Mouse (Mus musculus): ENCODE data around the gene Gm45208. TPM values are rescaled to one million over a fixed set of nuclear protein-coding genes. Genes with fewer than 3 reads are reported as not detected.

Gm45208 gene
- polyA plus RNA-seq (2012; rRNA removed) = 1.7 and 2.7 TPM in 2 replicates

GRCm38 (mm10) chrX:7721514-7722281, at the start of gene Gm45208:
Gene Gm45208, plus strand, starts transcription at chrX:7722245.
- WGBS = 27% methylated on average over 22 of the region's 22 CpGs
- Histone ChIP-seq H3K4me3 (replicated peaks; ENCODE audit: extremely low read depth, low read depth, low read length) (peak within 1 kb of the TSS; percentile 97), H3K4me1 (ENCODE audit: control insufficient read depth, insufficient read depth, low read length) (no peaks in the 10 kb centered on the region; the same call in none of the 2 replicates)
- TF ChIP-seq POLR2A (IDR thresholded peaks at IDR 0.05; ENCODE audit: borderline replicate concordance, extremely low read depth, low read depth, low read length) = no peak; the same call in 1 of the 2 replicates
- no peak for TF ChIP-seq CTCF (IDR thresholded peaks at IDR 0.05; ENCODE audit: insufficient read depth, low read length)
- DNase-seq = peak; percentile 81

GRCm38 (mm10) chrX:7672739-7673138, 49.3 kb upstream of the Gm45208 start:
- no peak for DNase-seq
- no peak for TF ChIP-seq CTCF (IDR thresholded peaks at IDR 0.05; ENCODE audit: insufficient read depth, low read length)
- TF ChIP-seq POLR2A (IDR thresholded peaks at IDR 0.05; ENCODE audit: borderline replicate concordance, extremely low read depth, low read depth, low read length) = no peak
- 51% methylated on average over 6 of the region's 6 CpGs for WGBS
- no peak overlapping the region for H3K4me3 ChIP-seq (replicated peaks; ENCODE audit: extremely low read depth, low read depth, low read length)
- H3K4me1 ChIP-seq (ENCODE audit: control insufficient read depth, insufficient read depth, low read length) = no peaks in the 10 kb centered on the region; the same call in 1 of the 2 replicates

DNA sequence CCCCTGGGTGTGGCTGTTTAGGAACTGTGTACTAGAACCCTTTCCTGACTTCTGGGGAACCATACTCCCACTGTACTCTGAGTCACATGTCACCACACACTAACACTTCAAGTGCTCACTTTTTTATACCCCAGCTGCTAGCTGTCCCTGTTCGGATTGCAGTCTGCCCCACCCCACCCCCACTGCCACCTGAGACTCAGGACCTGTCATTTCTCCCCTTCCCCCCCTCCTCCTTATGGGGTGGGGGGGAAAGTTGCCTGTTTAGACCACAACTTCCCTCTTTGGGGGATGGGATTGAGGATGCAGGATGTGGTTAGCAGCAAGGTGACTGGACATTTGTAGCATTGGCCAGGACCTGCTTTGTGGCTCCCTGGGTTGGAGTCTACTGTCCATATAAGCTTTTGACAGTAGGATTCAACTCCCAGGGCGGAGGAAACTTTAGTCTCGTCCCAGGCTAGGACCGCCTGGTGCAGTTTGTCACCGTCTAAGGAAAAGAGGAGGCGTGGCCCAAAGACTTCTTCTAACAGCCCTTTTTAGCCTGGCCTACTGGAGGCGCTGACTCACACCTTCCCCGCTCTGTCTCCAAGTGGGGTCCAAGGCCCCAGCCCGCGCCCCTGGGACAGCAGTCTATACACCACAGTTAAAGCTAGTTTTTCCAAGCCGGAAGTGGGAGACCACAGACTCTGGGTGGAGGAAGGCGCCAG, 48.3 kb upstream of the Gm45208 start:
- peak; percentile 23 for DNase-seq
- Histone ChIP-seq H3K4me3 (replicated peaks; ENCODE audit: extremely low read depth, low read depth, low read length) (no peak overlapping the region), H3K4me1 (ENCODE audit: control insufficient read depth, insufficient read depth, low read length) (no peaks in the 10 kb centered on the region; the same call in 1 of the 2 replicates)
- WGBS = 44% methylated on average over 12 of the region's 12 CpGs
- TF ChIP-seq CTCF (IDR thresholded peaks at IDR 0.05; ENCODE audit: insufficient read depth, low read length) (no peak), POLR2A (IDR thresholded peaks at IDR 0.05; ENCODE audit: borderline replicate concordance, extremely low read depth, low read depth, low read length) (no peak)

GRCm38 (mm10) chrX:7674284-7675000, 47.6 kb upstream of the Gm45208 start:
- 45% methylated on average over 28 of the region's 28 CpGs for WGBS
- TF ChIP-seq POLR2A (IDR thresholded peaks at IDR 0.05; ENCODE audit: borderline replicate concordance, extremely low read depth, low read depth, low read length) (no peak), CTCF (IDR thresholded peaks at IDR 0.05; ENCODE audit: insufficient read depth, low read length) (no peak)
- Histone ChIP-seq H3K4me1 (ENCODE audit: control insufficient read depth, insufficient read depth, low read length) (no peaks in the 10 kb centered on the region; the same call in 1 of the 2 replicates), H3K4me3 (replicated peaks; ENCODE audit: extremely low read depth, low read depth, low read length) (no peak overlapping the region)
- no peak for DNase-seq

- H3K4me3 ChIP-seq (replicated peaks; ENCODE audit: extremely low read depth, low read depth, low read length) = peak overlapping the region; percentile 23
- no peaks in the 10 kb centered on the region; the same call in 1 of the 2 replicates for H3K4me1 ChIP-seq (ENCODE audit: control insufficient read depth, insufficient read depth, low read length)
- WGBS = 39% methylated on average over 10 of the region's 10 CpGs
- DNase-seq = no peak
- TF ChIP-seq CTCF (IDR thresholded peaks at IDR 0.05; ENCODE audit: insufficient read depth, low read length) (no peak), POLR2A (IDR thresholded peaks at IDR 0.05; ENCODE audit: borderline replicate concordance, extremely low read depth, low read depth, low read length) (no peak)
Observed at GRCm38 (mm10) chrX:7675001-7675380, 47.1 kb upstream of the Gm45208 start.

DNA sequence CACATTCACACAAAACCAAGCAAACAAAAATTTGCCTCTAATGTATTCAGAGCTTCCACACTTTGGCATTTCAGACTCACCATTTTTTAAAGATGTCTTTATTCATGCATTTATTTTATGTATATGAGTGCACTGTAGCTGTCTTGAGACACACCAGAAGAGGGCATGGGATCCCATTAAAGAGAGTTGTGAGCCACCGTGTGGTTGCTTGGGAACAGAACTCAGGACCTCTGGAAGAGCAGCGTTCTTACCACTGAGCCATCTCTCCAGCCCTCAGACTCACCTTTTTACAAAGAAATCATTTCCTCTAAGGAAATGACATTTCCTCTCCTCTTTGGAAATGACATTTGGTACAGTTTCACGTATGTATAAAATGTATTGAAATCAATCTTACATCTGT, 43.1 kb upstream of the Gm45208 start:
- Histone ChIP-seq H3K4me1 (ENCODE audit: control insufficient read depth, insufficient read depth, low read length) (no peaks in the 10 kb centered on the region), H3K4me3 (replicated peaks; ENCODE audit: extremely low read depth, low read depth, low read length) (no peak overlapping the region)
- no peak for DNase-seq
- 33% methylated on average over 3 of the region's 3 CpGs for WGBS
- TF ChIP-seq CTCF (IDR thresholded peaks at IDR 0.05; ENCODE audit: insufficient read depth, low read length) (no peak), POLR2A (IDR thresholded peaks at IDR 0.05; ENCODE audit: borderline replicate concordance, extremely low read depth, low read depth, low read length) (no peak)

- DNase-seq = peak; percentile 83
- Histone ChIP-seq H3K4me3 (replicated peaks; ENCODE audit: extremely low read depth, low read depth, low read length) (peak overlapping the region; percentile 41), H3K4me1 (ENCODE audit: control insufficient read depth, insufficient read depth, low read length) (no peaks in the 10 kb centered on the region)
- WGBS = 22% methylated on average over 27 of the region's 27 CpGs
- no peak for TF ChIP-seq CTCF (IDR thresholded peaks at IDR 0.05; ENCODE audit: insufficient read depth, low read length)
- peak; percentile 31; the same call in 1 of the 2 replicates for TF ChIP-seq POLR2A (IDR thresholded peaks at IDR 0.05; ENCODE audit: borderline replicate concordance, extremely low read depth, low read depth, low read length)
Observed at GRCm38 (mm10) chrX:7679405-7680056, 42.5 kb upstream of the Gm45208 start.

- no peak for TF ChIP-seq POLR2A (IDR thresholded peaks at IDR 0.05; ENCODE audit: borderline replicate concordance, extremely low read depth, low read depth, low read length)
- TF ChIP-seq CTCF (IDR thresholded peaks at IDR 0.05; ENCODE audit: insufficient read depth, low read length) = no peak
- Histone ChIP-seq H3K4me3 (replicated peaks; ENCODE audit: extremely low read depth, low read depth, low read length) (peak overlapping the region; percentile 41), H3K4me1 (ENCODE audit: control insufficient read depth, insufficient read depth, low read length) (no peaks in the 10 kb centered on the region)
- DNase-seq = no peak
- WGBS = 31% methylated on average over 12 of the region's 12 CpGs
Observed at GRCm38 (mm10) chrX:7680057-7680412, 42.0 kb upstream of the Gm45208 start.

- peak within 1 kb of the TSS; percentile 41 for H3K4me3 ChIP-seq (replicated peaks; ENCODE audit: extremely low read depth, low read depth, low read length)
- DNase-seq = peak; percentile 41
- 54% methylated on average over 14 of the region's 14 CpGs for WGBS
- no peaks in the 10 kb centered on the region for H3K4me1 ChIP-seq (ENCODE audit: control insufficient read depth, insufficient read depth, low read length)
- TF ChIP-seq CTCF (IDR thresholded peaks at IDR 0.05; ENCODE audit: insufficient read depth, low read length) (no peak), POLR2A (IDR thresholded peaks at IDR 0.05; ENCODE audit: borderline replicate concordance, extremely low read depth, low read depth, low read length) (no peak)
Observed at GRCm38 (mm10) chrX:7680864-7681263, 41.2 kb upstream of the Gm45208 start, which contains the start of gene Magix. Gene Magix, minus strand, starts transcription at chrX:7681251.

Data from lung, adult 2 months (tissue).